ENCODE assay signal across 23 mouse cellular contexts in the genomic region with DNA sequence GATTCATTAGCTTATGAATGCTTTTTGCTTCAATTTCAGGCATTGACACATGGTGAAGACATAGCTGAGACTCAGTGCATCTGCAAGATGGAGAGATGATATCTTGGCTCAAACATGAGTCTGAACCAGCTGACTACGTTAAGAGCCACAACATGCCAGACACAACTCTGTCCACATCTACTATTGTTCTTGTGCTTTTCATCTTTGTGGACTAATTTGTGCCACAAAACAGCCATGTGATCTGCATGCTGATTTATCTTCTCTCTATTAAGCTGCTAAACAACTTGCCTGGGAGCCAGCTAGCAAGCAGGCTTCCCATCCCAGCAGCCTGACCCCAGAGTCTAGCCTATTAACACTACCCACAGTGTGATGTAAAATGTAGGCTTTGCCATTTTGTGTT.
DNase-seq lines count a peak whose midpoint lies in the region; ATAC-seq lines count a peak whose summit lies in the region.
"Had no signal": no experiment of that assay in that cellular context is flagged by ENCODE, and none has a peak within 500 bp of the region (broad histone marks: within the 10 kb centered on the region; RNA-seq: fewer than 3 reads in every experiment).

No protein-coding gene starts in this region.

- H3K27ac ChIP-seq in midbrain, embryonic 12.5 days (replicated peaks): no peak overlapping the region
- H3K27ac ChIP-seq in midbrain, embryonic 10.5 days (replicated peaks): no peak overlapping the region
- H3K27ac ChIP-seq in forebrain, embryonic 13.5 days: no peak overlapping the region
- no peak overlapping the region for H3K27ac ChIP-seq in hindbrain, embryonic 13.5 days
- H3K27ac ChIP-seq: embryonic facial prominence, embryonic 15.5 days; gastrocnemius, adult 2 months; heart, embryonic 10.5 days; left cerebral cortex, adult 2 months; stomach, embryonic 15.5 days had no signal

- peak; percentile 76; the same call in 1 of the 2 replicates for ATAC-seq in midbrain, embryonic 12.5 days (ENCODE audit: low FRiP score, low read depth)
- peak; percentile 92 for ATAC-seq in forebrain, embryonic 13.5 days
- 0 out of 2 replicates have a peak, but pooled peaks have one; percentile 71 for ATAC-seq in hindbrain, embryonic 13.5 days (ENCODE audit: low FRiP score)
- ATAC-seq in megakaryocyte-erythroid progenitor cell, adult 5-6 weeks (replicated peaks; ENCODE audit: low FRiP score, low TSS enrichment, poor library complexity, severe bottlenecking): no peak
- ATAC-seq: lung, postnatal 0 days had no signal

- H3K4me3 ChIP-seq in midbrain, embryonic 12.5 days: no peak overlapping the region
- H3K4me3 ChIP-seq in midbrain, embryonic 10.5 days: no peak overlapping the region
- H3K4me3 ChIP-seq in forebrain, embryonic 13.5 days: no peak overlapping the region
- H3K4me3 ChIP-seq in hindbrain, embryonic 13.5 days: no peak overlapping the region
- H3K4me3 ChIP-seq: embryonic facial prominence, embryonic 15.5 days; gastrocnemius, adult 2 months; heart, embryonic 10.5 days; left cerebral cortex, adult 2 months; myocyte; stomach, embryonic 15.5 days had no signal

- 59% methylated on average over 1 of the region's 1 CpGs for WGBS in midbrain, embryonic 12.5 days
- WGBS in midbrain, embryonic 10.5 days: 97% methylated on average over 1 of the region's 1 CpGs
- 24% methylated on average over 1 of the region's 1 CpGs for WGBS in forebrain, embryonic 13.5 days
- 41% methylated on average over 1 of the region's 1 CpGs for WGBS in hindbrain, embryonic 13.5 days

- H3K4me2 ChIP-seq in midbrain, embryonic 12.5 days (replicated peaks): no peak overlapping the region
- H3K4me2 ChIP-seq in forebrain, embryonic 13.5 days: no peak overlapping the region
- H3K4me2 ChIP-seq in hindbrain, embryonic 13.5 days: no peak overlapping the region
- H3K4me2 ChIP-seq: embryonic facial prominence, embryonic 15.5 days; stomach, embryonic 15.5 days had no signal

- no peaks in the 10 kb centered on the region for H3K9me3 ChIP-seq in midbrain, embryonic 12.5 days
- H3K9me3 ChIP-seq in midbrain, embryonic 10.5 days (replicated peaks): no peaks in the 10 kb centered on the region
- H3K9me3 ChIP-seq in forebrain, embryonic 13.5 days (replicated peaks): no peaks in the 10 kb centered on the region
- no peaks in the 10 kb centered on the region for H3K9me3 ChIP-seq in hindbrain, embryonic 13.5 days
- H3K9me3 ChIP-seq: embryonic facial prominence, embryonic 15.5 days; heart, embryonic 10.5 days; stomach, embryonic 15.5 days had no signal

- H3K36me3 ChIP-seq in midbrain, embryonic 12.5 days: no peaks in the 10 kb centered on the region
- no peaks in the 10 kb centered on the region for H3K36me3 ChIP-seq in midbrain, embryonic 10.5 days
- no peaks in the 10 kb centered on the region for H3K36me3 ChIP-seq in forebrain, embryonic 13.5 days (ENCODE audit: poor library complexity, severe bottlenecking)
- H3K36me3 ChIP-seq in hindbrain, embryonic 13.5 days: no peaks in the 10 kb centered on the region
- H3K36me3 ChIP-seq: embryonic facial prominence, embryonic 15.5 days; heart, embryonic 10.5 days; stomach, embryonic 15.5 days had no signal

- H3K4me1 ChIP-seq in midbrain, embryonic 12.5 days: no peaks in the 10 kb centered on the region
- H3K4me1 ChIP-seq in midbrain, embryonic 10.5 days: no peaks in the 10 kb centered on the region
- H3K4me1 ChIP-seq in forebrain, embryonic 13.5 days: peaks cover 7% of the 10 kb centered on the region; the same call in 1 of the 2 replicates
- no peaks in the 10 kb centered on the region for H3K4me1 ChIP-seq in hindbrain, embryonic 13.5 days (replicated peaks)
- H3K4me1 ChIP-seq: embryonic facial prominence, embryonic 15.5 days; heart, embryonic 10.5 days; stomach, embryonic 15.5 days had no signal

- H3K27me3 ChIP-seq in midbrain, embryonic 12.5 days: no peaks in the 10 kb centered on the region
- H3K27me3 ChIP-seq in midbrain, embryonic 10.5 days (ENCODE audit: low read depth, poor library complexity, severe bottlenecking): no peaks in the 10 kb centered on the region
- H3K27me3 ChIP-seq in forebrain, embryonic 13.5 days: no peaks in the 10 kb centered on the region
- no peaks in the 10 kb centered on the region for H3K27me3 ChIP-seq in hindbrain, embryonic 13.5 days
- H3K27me3 ChIP-seq: embryonic facial prominence, embryonic 15.5 days; stomach, embryonic 15.5 days had no signal

- no peak overlapping the region for H3K9ac ChIP-seq in midbrain, embryonic 12.5 days (replicated peaks)
- H3K9ac ChIP-seq in forebrain, embryonic 13.5 days: no peak overlapping the region
- no peak overlapping the region for H3K9ac ChIP-seq in hindbrain, embryonic 13.5 days
- H3K9ac ChIP-seq: embryonic facial prominence, embryonic 15.5 days; stomach, embryonic 15.5 days had no signal

- no peak for DNase-seq in midbrain, embryonic 10.5 days (ENCODE audit: low spot score)
- no peak for DNase-seq in cerebellum, postnatal 36 days
- no peak for DNase-seq in cerebellum, postnatal 14 days
- DNase-seq: adrenal gland, adult 2 months; cerebellum, adult 11 months; cerebellum, postnatal 10 days; embryo, embryonic 11 days; gastrocnemius, adult 2 months; kidney, adult 2 months; kidney, postnatal 10 days; left cerebral cortex, postnatal 4 days; liver; thymus, adult 2 months had no signal
